Mouse (Mus musculus) left cerebral cortex, postnatal 25 days (tissue): ENCODE measurements at regions not wholly inside any gene's neighbourhood (a gene's known extent, or its start where the extent isn't known, plus 50 kb on each side); places are given as distances from the start of the nearest gene placed in this dataset.

Experiments used
- DNase-seq, 2 experiments: peaks; one replicate each; pipeline ENCODE4 v3.0.0; 2022; ENCODE audit warnings: low spot score in 2 of 2, mixed read lengths in 1 of 2
- intact Hi-C: fragments of 180-260 bp; cut with DNase I; formaldehyde crosslinking; loops from one replicate; pipeline ENCODE4 v1.15.1; 2025

DNA sequence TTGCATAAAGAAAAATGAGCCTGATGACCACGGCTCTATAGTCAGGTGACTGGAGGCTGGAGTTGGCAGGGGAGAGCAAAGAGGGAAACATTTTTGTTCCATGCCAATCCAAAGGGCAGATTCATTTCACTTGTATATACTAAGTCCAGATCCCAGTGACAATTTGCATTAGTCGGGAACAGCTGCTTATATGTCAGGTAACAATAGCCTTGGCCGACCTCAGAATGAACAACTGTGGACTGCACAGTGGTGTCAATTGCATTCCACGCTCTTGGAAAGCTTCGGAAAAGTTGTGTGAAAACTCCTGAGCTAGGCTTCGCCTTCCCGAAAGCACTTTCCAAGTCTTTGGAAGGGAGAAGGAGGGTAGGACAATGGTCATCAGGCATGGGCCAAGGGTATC is 419.8 kb upstream of the Smarca2 start:
- no peak for DNase-seq
- intact Hi-C loops: no loop called here

DNA sequence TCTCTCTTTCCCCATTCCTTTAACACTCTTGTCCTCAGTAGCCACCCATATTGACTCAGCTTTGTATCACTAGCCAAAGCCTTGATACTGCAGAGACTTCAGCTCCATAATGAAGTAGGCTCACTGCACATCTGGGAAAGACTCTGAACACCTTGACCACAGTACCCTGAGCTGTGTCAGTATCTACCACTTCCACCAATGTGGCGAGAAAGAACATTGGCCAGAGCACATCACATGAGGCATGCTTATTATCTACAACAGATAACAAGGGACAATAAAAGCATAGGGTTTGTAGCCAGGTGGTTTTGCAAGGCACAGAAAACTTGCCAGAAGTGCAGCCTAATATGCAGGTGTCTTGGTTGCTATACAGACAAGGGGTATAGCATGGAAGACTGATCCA is 414.0 kb upstream of the Smarca2 start:
- DNase-seq: no peak
- intact Hi-C loops: loop anchor here (5.0 kb wide), 2 partner anchors 479 to 554 kb away; no protein-coding TSS in a partner anchor

DNA sequence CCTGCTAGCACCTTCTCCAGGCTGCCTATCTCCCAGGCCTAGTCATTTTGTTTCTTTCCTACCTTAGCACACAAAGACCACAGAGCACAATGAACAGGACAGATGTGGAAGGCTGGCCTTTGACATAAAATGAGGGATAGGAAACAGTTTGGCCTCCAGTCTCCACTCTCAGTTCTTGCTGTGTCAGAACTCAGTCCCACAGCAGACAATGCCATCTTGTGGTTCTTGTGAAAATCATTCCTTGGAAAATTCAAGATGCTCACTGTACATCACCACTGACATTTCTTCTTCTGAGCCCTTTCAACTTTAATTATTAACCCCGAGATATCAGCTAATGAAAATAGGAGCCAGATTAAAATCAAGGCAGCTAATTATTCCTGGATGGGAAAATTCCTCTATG is 411.2 kb upstream of the Smarca2 start:
- intact Hi-C loops: loop anchor here (5.0 kb wide), 2 partner anchors 481 to 556 kb away; no protein-coding TSS in a partner anchor
- peak; percentile 12 to 46 for DNase-seq

DNA sequence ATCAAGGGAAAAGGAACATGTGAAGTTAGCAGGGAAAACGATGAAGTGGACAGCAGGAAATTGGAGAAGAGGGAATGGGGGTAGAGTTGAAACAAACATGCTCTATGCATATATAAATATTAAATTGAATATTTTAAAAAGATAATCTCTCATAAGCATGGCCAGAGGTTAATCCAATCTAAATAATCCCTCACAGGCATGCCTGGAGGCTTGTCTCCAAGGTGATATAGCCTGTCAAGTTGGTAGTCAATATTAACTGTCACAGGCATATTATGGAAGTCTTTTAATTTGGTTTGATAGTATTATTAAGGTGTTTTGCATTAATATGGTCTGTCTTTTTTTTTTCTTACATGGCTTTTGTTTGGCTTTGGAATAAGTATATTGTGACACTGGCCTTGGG is 396.1 kb upstream of the Smarca2 start:
- no peak for DNase-seq
- intact Hi-C loops: no loop called here

DNA sequence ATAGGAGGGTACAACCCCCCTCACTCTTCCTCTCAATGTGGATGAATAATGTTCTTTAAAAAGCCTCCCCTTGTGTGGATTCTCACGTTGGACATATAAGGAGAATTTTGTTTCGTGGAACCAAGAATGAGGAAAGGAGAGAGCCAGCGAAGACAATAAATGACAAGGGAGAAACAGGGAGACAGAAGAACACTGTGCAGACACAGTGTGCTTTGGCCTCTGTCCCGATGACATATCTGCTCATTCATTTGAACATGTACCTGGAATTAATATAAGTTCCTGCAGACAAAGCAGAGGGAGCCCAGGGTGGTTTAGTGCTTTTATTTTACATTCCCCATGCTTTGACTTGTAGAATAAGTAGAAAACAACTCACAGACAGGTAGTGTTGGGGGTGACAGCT is 370.3 kb upstream of the Smarca2 start:
- intact Hi-C loops: no loop called here
- no peak for DNase-seq

DNA sequence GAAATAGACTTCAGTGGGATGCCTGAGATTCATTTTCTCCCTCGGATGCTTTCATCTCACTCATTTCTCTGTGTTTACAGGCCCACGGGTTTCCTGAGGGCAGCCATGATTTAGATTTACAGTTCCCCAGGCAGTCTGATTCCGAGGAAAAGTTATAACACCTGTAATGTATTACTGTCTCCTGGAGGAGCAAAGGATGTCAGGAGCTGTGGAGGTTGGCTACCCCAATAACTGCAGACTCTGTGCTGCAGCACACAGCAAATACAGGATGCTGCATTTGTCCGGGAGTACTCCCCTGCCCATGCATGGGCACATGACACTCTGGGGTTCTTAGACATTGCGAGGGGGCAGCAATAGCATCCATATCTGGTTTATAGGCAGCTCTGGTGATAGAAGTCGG is 360.8 kb upstream of the Smarca2 start:
- DNase-seq: no peak
- intact Hi-C loops: no loop called here

DNA sequence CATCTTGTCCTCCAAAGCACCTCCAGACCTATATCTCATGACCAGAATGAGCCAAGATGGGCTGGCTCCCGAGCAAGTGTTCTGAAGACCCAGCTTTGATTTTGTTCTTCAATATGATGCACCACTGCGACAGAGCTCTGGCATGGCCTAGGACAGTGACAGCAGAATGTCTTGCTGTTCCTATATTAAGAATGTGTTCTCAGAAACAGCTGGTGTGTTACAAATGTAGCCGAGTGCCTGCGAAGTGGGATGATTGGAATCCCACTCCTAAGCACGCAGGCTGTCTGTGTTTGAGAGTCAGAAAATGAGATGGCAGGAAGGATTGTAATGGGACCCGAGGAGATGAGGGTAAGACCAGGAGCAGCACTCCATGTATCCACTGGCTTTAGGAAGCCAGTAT is 355.1 kb upstream of the Smarca2 start:
- peak; percentile 43 to 92 for DNase-seq
- intact Hi-C loops: loop anchor here (5.0 kb wide), 3 partner anchors 58 to 358 kb away; partner anchors contain the start of gene Smarca2

DNA sequence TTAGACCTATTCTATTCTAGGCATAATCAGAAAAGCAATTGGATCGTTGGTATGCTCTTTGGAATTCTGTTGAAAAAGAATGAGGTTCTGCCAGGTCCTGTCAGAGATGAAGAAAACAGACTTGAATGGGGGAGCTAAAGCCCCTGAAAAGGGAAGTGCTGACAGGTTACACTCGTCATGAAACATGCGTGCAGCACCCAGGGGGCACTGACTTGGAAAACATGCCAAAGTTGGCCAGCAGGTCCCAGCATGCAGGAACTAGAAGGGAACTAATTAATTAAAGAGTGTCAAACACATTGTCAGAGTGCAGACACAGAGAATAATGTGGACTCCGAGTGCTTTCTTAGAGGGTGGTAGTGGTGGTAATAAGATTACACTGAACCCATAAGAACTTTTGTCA is 346.2 kb upstream of the Smarca2 start:
- no peak for DNase-seq
- intact Hi-C loops: no loop called here

DNA sequence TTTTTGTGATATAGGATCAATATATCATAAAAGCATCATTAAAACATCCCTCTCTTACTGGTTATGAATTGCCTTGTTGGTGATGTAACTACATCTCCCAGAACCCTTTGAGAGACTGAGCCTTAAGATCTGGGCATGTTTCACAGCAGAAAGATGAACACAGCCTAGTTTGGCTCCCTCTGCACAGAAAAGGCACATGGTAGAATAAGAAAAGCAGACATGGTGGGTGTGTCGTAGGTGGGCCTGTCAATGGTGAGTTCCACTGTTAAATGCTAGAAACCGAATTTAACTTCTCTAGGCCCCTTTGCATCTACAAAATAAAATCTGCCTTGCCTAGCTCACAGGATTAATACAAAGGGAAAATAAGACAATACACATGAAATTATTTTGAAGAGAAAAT is 343.3 kb upstream of the Smarca2 start:
- intact Hi-C loops: loop anchor here (5.0 kb wide), 1 partner anchor 46 kb away; no protein-coding TSS in a partner anchor
- DNase-seq: peak; percentile 21 to 92

DNA sequence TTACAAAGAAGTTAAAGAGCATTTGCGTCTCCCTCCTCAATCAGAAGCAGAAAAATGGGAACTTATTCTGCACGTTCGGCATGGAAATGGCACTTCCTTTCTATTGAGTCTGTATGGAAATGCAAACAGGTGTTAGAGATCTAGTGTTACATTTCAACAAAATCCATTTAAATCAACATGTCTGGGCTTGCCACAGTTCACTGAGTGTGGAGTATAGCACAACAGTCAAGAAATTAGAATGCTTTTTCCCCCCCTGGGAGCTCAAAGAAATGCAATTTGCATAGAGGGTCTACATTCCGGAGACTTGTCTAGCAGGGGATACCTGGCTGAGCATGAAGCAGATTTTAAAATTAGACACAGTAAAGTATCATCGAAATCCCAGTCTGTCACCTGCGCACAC is 308.5 kb upstream of the Smarca2 start:
- intact Hi-C loops: no loop called here
- no peak for DNase-seq

DNA sequence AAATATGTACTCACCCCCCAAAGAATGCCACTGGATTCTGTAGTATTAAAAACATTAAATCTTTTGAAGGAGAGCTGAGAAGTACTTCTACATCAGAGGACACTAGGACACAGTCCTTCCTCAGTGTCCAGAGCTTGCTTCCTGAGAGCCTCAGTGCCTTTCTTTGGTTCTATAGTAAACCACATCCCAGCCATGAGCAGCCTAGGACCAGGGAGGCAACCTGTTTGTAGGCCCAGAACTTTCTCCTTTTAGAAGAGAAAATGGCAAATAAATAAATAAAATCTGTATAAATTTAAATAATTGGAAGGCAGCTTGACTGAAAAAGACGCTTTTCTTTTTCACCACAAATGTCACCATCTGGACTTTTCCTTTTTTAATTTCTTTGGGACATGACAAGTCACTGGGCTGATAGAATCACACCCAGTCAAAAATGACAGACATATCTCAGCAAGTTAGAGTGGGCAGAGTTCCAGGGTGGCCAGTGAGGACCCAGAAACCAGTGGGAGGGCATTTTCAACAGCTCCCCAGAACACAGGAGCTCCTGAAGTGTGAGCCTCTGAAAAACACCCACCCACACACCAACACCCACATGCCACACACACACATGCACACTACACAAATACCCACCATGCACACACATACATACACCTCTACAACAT is 296.2 kb upstream of the Smarca2 start:
- peak; percentile 31 to 76 for DNase-seq
- intact Hi-C loops: loop anchor here (2.0 to 5.0 kb wide), 4 partner anchors 46 to 299 kb away; partner anchors contain the start of gene Smarca2

DNA sequence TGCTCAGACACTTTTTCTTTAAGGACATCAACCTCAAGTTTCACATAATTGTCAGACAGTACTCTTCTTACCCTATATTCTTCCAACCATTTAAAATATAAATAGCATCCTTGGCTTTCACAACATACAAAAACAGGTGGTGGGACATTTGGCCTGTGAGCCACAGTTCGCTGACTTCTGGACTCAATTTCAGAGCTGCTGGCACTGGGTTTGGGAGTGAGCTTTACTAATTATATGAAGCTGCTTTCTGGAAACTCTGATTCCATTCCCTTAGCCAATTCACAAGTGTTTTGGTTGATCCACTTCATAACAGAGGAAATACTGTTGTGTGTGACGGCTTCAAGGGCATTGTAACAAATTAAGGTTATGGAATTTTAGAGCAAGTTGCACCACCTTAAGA is 285.9 kb upstream of the Smarca2 start:
- DNase-seq: no peak
- intact Hi-C loops: no loop called here

DNA sequence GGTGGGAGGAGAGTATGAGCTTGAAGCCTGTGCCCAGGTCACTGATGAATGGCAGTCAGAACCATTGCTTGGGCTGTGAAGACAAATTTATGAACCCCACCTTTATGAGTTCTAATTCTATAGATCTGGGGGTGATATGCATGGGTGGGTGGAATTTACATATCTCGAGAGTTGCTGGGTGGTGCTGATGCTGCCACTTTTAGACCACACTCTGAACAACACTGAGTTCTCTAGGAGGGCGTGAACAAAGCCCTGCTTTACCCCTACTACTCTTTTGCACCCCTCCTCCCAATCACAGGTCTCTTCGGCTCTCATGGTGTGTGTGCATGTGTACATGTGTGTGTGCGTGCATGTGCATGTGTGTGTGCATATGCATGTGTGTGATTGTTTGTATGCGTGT is 281.2 kb upstream of the Smarca2 start:
- DNase-seq: peak in 1 of 2 experiments; percentile 65
- intact Hi-C loops: loop anchor here (5.0 kb wide), 2 partner anchors 59 to 279 kb away; no protein-coding TSS in a partner anchor

DNA sequence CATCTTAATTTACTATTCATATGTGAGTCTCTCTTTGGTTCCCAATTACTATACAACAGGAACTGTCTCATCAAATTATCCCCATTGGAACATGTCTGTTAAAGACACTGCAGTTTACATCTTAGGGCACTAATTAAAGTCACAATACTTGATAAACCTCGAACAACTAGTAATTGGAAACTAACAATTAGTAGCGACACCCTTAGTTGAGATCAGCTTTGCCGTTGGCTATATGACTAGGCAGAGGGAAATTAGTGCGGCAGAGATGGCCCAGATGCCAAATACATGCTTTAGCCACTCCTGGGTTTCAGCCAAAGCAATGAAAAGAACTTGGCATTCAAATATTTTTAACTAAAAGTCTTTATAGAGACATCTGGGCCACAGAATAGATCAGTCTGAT is 265.7 kb upstream of the Smarca2 start:
- no peak for DNase-seq
- intact Hi-C loops: no loop called here

DNA sequence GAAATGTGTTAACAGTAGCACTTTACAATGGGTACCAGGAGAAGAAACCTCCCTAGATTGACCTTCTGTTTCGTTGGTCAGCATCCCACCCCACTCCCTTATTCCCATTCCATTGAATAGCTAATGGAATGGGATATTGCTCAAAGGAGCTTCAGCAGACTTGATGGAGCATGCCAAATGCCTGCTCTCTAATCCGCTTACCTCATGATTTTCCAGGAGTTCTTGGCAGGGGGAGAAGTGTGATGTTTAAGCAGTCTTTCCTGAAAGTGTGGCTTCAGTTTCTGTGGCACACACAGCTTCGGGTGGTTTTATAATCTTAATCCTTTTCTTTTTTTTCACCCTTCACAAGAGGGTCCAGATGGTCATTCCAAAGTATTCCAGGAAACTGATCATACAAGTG is 264.7 kb upstream of the Smarca2 start:
- intact Hi-C loops: no loop called here
- DNase-seq: peak; percentile 20 to 69

DNA sequence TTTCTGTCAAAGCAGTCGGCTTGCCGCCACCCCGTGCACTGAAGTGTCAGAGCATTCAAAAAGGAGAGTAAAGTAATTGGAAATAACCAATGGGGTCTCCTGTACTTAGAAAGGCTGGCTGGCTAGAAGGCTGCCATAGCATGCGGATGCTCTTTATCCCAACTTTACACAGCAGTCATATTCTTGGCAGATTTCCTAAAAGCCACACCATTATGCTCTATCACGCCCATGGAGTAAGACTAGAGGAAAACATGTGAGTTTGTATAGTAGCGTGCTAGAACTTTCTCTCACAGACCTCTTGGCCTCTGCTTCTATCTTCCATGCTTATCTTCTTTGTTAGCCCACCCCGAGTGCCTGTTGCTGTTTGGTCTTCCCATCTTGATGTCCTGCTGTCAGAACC is 249.8 kb upstream of the Smarca2 start:
- intact Hi-C loops: no loop called here
- DNase-seq: no peak

DNA sequence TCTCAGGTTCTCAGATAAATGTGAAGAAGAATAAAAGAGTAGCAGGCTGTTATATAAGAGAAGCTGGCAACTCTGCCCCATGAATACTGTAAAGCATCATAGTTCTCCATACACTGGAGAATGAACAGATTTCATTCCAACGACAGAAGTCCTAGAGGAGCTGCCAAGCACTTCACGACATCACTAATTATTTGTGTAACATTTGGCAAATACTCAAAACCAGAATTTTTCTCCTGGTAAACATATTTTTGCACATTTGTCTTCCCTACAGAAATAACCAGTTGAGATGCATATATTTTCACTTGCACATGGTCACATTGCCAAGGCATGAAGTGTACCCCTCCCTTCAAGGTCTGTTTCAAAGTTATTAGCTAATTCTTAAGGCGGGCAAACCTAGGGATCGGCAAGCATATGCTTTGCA is 220.9 kb upstream of the Smarca2 start:
- peak; percentile 17 to 77 for DNase-seq
- intact Hi-C loops: loop anchor here (2.0 to 5.0 kb wide), 4 partner anchors 62 to 223 kb away; no protein-coding TSS in a partner anchor

DNA sequence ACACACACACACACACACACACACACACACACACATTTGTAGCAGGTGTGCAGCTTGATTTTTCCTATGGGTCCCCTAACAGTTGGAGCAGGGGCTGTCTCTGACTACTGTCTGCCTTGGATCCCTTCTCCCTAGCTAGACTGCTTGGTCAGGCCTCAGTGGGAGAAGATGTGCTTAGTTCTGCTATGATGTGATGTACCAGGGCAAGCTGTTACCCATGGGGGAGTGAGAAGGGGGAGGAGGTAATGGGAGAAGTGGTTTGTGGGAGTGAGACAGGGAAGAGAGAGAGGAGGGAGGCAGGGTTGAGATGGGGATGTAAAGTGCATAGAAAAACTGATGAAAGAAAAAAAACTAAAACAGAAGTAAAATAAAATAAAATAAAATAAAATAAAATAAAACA is 218.8 kb upstream of the Smarca2 start:
- intact Hi-C loops: no loop called here
- DNase-seq: peak in 1 of 2 experiments; percentile 56

DNA sequence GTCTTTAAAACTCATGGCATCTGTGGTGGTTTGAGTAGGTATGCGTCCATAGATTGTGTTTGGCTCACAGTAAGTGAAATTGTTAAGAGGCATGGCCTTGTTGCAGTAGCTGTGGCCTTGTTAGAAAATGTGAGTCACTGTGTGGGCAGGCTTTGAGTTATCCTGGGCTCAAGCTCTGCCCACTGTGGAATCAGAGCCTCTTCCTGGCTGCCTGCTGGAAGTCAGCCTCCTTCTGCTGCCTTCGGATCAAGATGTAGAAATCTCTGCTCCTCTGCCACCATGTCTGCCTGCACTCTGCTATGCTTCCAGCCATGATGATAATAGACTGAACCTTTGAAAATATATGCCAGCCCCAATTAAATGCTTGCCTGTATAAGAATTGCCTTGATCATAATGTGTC is 192.2 kb upstream of the Smarca2 start:
- peak in 1 of 2 experiments; percentile 43 for DNase-seq
- intact Hi-C loops: no loop called here

DNA sequence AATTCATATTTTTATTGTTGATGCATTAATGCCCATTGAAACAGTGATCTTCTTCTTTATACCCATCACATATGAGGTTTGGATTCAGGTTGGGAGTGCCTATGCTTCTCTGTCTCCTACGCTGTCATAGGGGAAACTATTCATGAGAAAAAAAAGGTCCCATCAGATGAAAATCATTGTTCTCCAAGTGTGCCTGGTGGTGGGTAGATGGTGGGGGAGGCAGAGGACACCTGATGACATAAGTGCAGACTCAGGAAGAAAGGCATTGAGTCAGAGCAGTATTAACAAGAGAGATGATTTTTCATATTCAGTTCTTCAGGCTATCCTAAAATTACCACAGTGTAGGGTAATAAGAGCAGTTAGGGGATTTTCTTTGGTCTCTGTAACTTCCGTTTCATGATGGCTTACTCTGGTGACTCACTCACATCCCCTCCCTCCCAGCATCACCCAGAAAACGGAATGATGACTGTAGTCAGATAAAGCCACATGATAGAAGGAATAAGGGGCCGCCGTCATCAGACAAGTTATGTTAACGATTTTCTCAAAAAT is 190.3 kb upstream of the Smarca2 start:
- intact Hi-C loops: no loop called here
- DNase-seq: no peak

DNA sequence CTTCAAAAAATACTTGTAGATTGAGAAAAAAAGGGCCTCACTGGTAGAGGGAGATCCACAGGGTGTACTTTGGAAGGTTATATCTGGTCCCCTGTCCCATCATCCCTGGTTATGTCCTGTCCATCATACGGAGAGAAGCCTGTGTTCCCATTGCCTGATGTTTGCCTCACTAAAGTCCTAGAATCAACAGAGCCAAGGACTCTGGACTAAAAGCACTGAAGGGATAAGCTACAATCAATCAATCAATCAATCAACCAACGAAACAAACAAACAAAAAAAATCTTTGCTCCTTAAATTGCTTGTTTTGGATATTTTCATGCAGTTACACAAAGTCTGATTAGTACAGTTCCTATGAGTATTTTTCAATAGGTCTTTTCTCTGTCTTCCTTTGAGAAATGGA is 185.1 kb upstream of the Smarca2 start:
- intact Hi-C loops: no loop called here

More for the DNA sequence above, 185.1 kb upstream of the Smarca2 start:
- no peak for DNase-seq
